Mouse (Mus musculus): ENCODE measurements around the gene Timm10. TPM values are rescaled to one million over a fixed set of nuclear protein-coding genes. Genes with fewer than 3 reads are reported as not detected.

Timm10 gene
- polyA plus RNA-seq, 1 experiment from 2014 or later, result 75.2 TPM

Other genes with a start within 250 kb of the Timm10 start
- gene Ctnnd1, start 176.2 kb upstream of the Timm10 start, polyA plus RNA-seq (2015; fragmentation: Nextera tagmentation; extraction: Ambion mirVana), result 29.9 and 30.1 TPM in 2 replicates
- gene Btbd18, start 167.9 kb upstream of the Timm10 start, polyA plus RNA-seq (2015; fragmentation: Nextera tagmentation; extraction: Ambion mirVana), result 0.26 and 0.39 TPM in 2 replicates
- gene Selenoh, start 156.2 kb upstream of the Timm10 start, polyA plus RNA-seq (2015; fragmentation: Nextera tagmentation; extraction: Ambion mirVana), result 177 and 185 TPM in 2 replicates
- gene Gm28635, start 149.0 kb upstream of the Timm10 start, polyA plus RNA-seq (2015; fragmentation: Nextera tagmentation; extraction: Ambion mirVana), result not detected in 2 replicates
- gene Med19, start 148.6 kb upstream of the Timm10 start, polyA plus RNA-seq (2015; fragmentation: Nextera tagmentation; extraction: Ambion mirVana), result 52.3 and 53.6 TPM in 2 replicates
- gene Tmx2, start 147.9 kb upstream of the Timm10 start, polyA plus RNA-seq (2015; fragmentation: Nextera tagmentation; extraction: Ambion mirVana), result 298 and 301 TPM in 2 replicates
- gene Zdhhc5, start 111.8 kb upstream of the Timm10 start, polyA plus RNA-seq (2015; fragmentation: Nextera tagmentation; extraction: Ambion mirVana), result 19.5 and 21.3 TPM in 2 replicates
- 20.1 and 23.0 TPM in 2 replicates for gene Clp1, start 99.6 kb upstream of the Timm10 start, polyA plus RNA-seq (2015; fragmentation: Nextera tagmentation; extraction: Ambion mirVana)
- 27.7 and 28.1 TPM in 2 replicates for gene Ypel4, start 92.9 kb upstream of the Timm10 start, polyA plus RNA-seq (2015; fragmentation: Nextera tagmentation; extraction: Ambion mirVana)
- gene Gm19426, start 83.3 kb upstream of the Timm10 start, polyA plus RNA-seq (2015; fragmentation: Nextera tagmentation; extraction: Ambion mirVana), result 4.3 and 4.8 TPM in 2 replicates
- 28.3 and 29.0 TPM in 2 replicates for gene Serping1, start 51.6 kb upstream of the Timm10 start, polyA plus RNA-seq (2015; fragmentation: Nextera tagmentation; extraction: Ambion mirVana)
- gene Ube2l6, start 28.2 kb upstream of the Timm10 start, polyA plus RNA-seq (2015; fragmentation: Nextera tagmentation; extraction: Ambion mirVana), result 22.9 and 23.4 TPM in 2 replicates
- not detected in 2 replicates for gene Smtnl1, start 4.3 kb upstream of the Timm10 start, polyA plus RNA-seq (2015; fragmentation: Nextera tagmentation; extraction: Ambion mirVana)
- gene Slc43a1, start 11.9 kb downstream of the Timm10 start, polyA plus RNA-seq (2015; fragmentation: Nextera tagmentation; extraction: Ambion mirVana), result 0.73 and 0.91 TPM in 2 replicates
- 3.9 TPM in 2 replicates for gene Rtn4rl2, start 59.7 kb downstream of the Timm10 start, polyA plus RNA-seq (2015; fragmentation: Nextera tagmentation; extraction: Ambion mirVana)
- gene Slc43a3, start 109.6 kb downstream of the Timm10 start, polyA plus RNA-seq (2015; fragmentation: Nextera tagmentation; extraction: Ambion mirVana), result 2.8 and 3.1 TPM in 2 replicates
- gene Prg2, start 153.5 kb downstream of the Timm10 start, polyA plus RNA-seq (2015; fragmentation: Nextera tagmentation; extraction: Ambion mirVana), result not detected in 2 replicates
- not detected in 2 replicates for gene Prg3, start 161.2 kb downstream of the Timm10 start, polyA plus RNA-seq (2015; fragmentation: Nextera tagmentation; extraction: Ambion mirVana)
- 162 and 170 TPM in 2 replicates for gene Ssrp1, start 210.2 kb downstream of the Timm10 start, polyA plus RNA-seq (2015; fragmentation: Nextera tagmentation; extraction: Ambion mirVana)
- gene P2rx3, start 210.5 kb downstream of the Timm10 start, polyA plus RNA-seq (2015; fragmentation: Nextera tagmentation; extraction: Ambion mirVana), result 1.4 and 2.1 TPM in 2 replicates
- gene Tnks1bp1, start 221.0 kb downstream of the Timm10 start, polyA plus RNA-seq (2015; fragmentation: Nextera tagmentation; extraction: Ambion mirVana), result 23.0 and 27.4 TPM in 2 replicates